Comparison of ENCODE assay signal across 8 mouse cellular contexts in genomic region chr15:82138565-82138964, GRCm38 (mm10). TPM values are rescaled to one million over a fixed set of nuclear protein-coding genes. Genes with fewer than 3 reads are reported as not detected.
DNase-seq lines count a peak whose midpoint lies in the region; ATAC-seq and TF ChIP-seq lines count a peak whose summit lies in the region.

No protein-coding gene starts in this region.

- no peak for TF ChIP-seq POLR2A in MEL (IDR thresholded peaks at IDR 0.05; ENCODE audit: control insufficient read depth in 1 of 2, insufficient read depth in 1 of 2, low read depth in 1 of 2, low read length in 2 of 2, poor library complexity in 1 of 2)

- no peaks in the 10 kb centered on the region for H3K36me3 ChIP-seq in MEL (ENCODE audit: control insufficient read depth in 1 of 2, insufficient read depth in 2 of 2, low read length in 2 of 2)
- H3K36me3 ChIP-seq in liver, embryonic 12.5 days = peaks cover 31% of the 10 kb centered on the region
- H3K36me3 ChIP-seq in neural tube, embryonic 11.5 days (ENCODE audit: control insufficient read depth, insufficient read depth, low read length) = peaks cover 2% of the 10 kb centered on the region; the same call in 1 of the 2 replicates

- no peak overlapping the region for H3K27ac ChIP-seq in MEL (ENCODE audit: control insufficient read depth, low read depth, low read length)
- H3K27ac ChIP-seq in liver, embryonic 12.5 days = no peak overlapping the region
- H3K27ac ChIP-seq in neural tube, embryonic 11.5 days (ENCODE audit: low read depth, low read length) = no peak overlapping the region

- TF ChIP-seq RAD21 in MEL (IDR thresholded peaks at IDR 0.05; ENCODE audit: low read depth, low read length) = peak; percentile 62

- TF ChIP-seq EP300 in MEL (IDR thresholded peaks at IDR 0.05; ENCODE audit: low read depth in 1 of 2, low read length in 2 of 2) = no peak

- H3K79me2 ChIP-seq in MEL (ENCODE audit: control insufficient read depth, insufficient read depth, low read length, poor library complexity) = no peaks in the 10 kb centered on the region

- no peak overlapping the region for H3K4me3 ChIP-seq in MEL (ENCODE audit: control insufficient read depth in 1 of 2, insufficient read depth in 1 of 2, low read depth in 2 of 2, low read length in 2 of 2)
- no peak overlapping the region for H3K4me3 ChIP-seq in liver, embryonic 12.5 days
- H3K4me3 ChIP-seq in neural tube, embryonic 11.5 days (ENCODE audit: low read depth, low read length) = no peak overlapping the region

- no peaks in the 10 kb centered on the region for H3K4me1 ChIP-seq in MEL (ENCODE audit: control insufficient read depth in 1 of 2, insufficient read depth in 2 of 2, low read length in 2 of 2)
- H3K4me1 ChIP-seq in liver, embryonic 12.5 days = peaks cover 18% of the 10 kb centered on the region
- no peaks in the 10 kb centered on the region for H3K4me1 ChIP-seq in neural tube, embryonic 11.5 days (ENCODE audit: control insufficient read depth, insufficient read depth, low read length)

- peak; percentile 74 to 81 (median 80) for TF ChIP-seq CTCF in MEL (IDR thresholded peaks at IDR 0.05 in 2 of 3, conservative IDR thresholded peaks at IDR 0.05 in 1 of 3; ENCODE audit: control insufficient read depth in 1 of 3, insufficient read depth in 1 of 3, low read depth in 2 of 3, low read length in 3 of 3, poor library complexity in 1 of 3, severe bottlenecking in 1 of 3)

- no peak overlapping the region for H3K9ac ChIP-seq in MEL (ENCODE audit: control insufficient read depth, low read depth, low read length, poor library complexity, severe bottlenecking)
- H3K9ac ChIP-seq in liver, embryonic 12.5 days = no peak overlapping the region
- H3K9ac ChIP-seq in neural tube, embryonic 11.5 days (ENCODE audit: low read length) = no peak overlapping the region

- no peaks in the 10 kb centered on the region for H3K27me3 ChIP-seq in MEL (ENCODE audit: control insufficient read depth in 1 of 2, insufficient read depth in 2 of 2, low read length in 2 of 2)
- no peaks in the 10 kb centered on the region for H3K27me3 ChIP-seq in liver, embryonic 12.5 days (replicated peaks)
- H3K27me3 ChIP-seq in neural tube, embryonic 11.5 days (ENCODE audit: control insufficient read depth, insufficient read depth, low read length) = no peaks in the 10 kb centered on the region

- DNase-seq in A20 (ENCODE audit: low read depth, low spot score) (peak; percentile 74), MEL (ENCODE audit: low read depth, low spot score) (peak; percentile 69)
- peak; percentile 72 for DNase-seq in cerebellum, adult 8-10 months
- DNase-seq in frontal cortex, postnatal 25 days (ENCODE audit: low spot score in 2 of 2) = peak; percentile 41 to 45
- DNase-seq in kidney, adult 9 months = peak; percentile 74
- DNase-seq in neural tube, embryonic 11.5 days (ENCODE audit: low spot score) = peak; percentile 52
- peak; percentile 74 for DNase-seq in thymus, postnatal 14 days

- ATAC-seq in liver, embryonic 12.5 days = peak; percentile 57; the same call in 1 of the 2 replicates
- no peak for ATAC-seq in neural tube, embryonic 11.5 days (ENCODE audit: insufficient read depth, low FRiP score, low TSS enrichment)

- 51% methylated on average over 4 of the region's 4 CpGs for WGBS in liver, embryonic 12.5 days (ENCODE audit: insufficient replicate concordance)
- WGBS in neural tube, embryonic 11.5 days = 63% methylated on average over 4 of the region's 4 CpGs

- H3K4me2 ChIP-seq in liver, embryonic 12.5 days = no peak overlapping the region
- H3K4me2 ChIP-seq in neural tube, embryonic 11.5 days (ENCODE audit: low read depth) = no peak overlapping the region

- no peaks in the 10 kb centered on the region for H3K9me3 ChIP-seq in MEL (replicated peaks; ENCODE audit: insufficient read depth, low read length)
- H3K9me3 ChIP-seq in liver, embryonic 12.5 days (replicated peaks) = no peaks in the 10 kb centered on the region
- no peaks in the 10 kb centered on the region for H3K9me3 ChIP-seq in neural tube, embryonic 11.5 days (ENCODE audit: control insufficient read depth, low read length)

TF ChIP-seq in MEL, 35 proteins besides CTCF, POLR2A, EP300 and RAD21:
- TF ChIP-seq BHLHE40 (IDR thresholded peaks at IDR 0.05; ENCODE audit: borderline replicate concordance, low read depth, low read length) (no peak), ZC3H11A (IDR thresholded peaks at IDR 0.05; ENCODE audit: low read depth, low read length) (peak; percentile 59), ELF1 (IDR thresholded peaks at IDR 0.05; ENCODE audit: low read depth, low read length) (no peak), SMC3 (IDR thresholded peaks at IDR 0.05; ENCODE audit: low read depth, low read length) (peak; percentile 85), NRF1 (IDR thresholded peaks at IDR 0.05; ENCODE audit: insufficient read depth, low read depth, low read length, poor library complexity, severe bottlenecking) (no peak)

RNA-seq across cellular contexts. Expression of gene Srebf2, which starts 8.4 kb away (rescaled TPM):
- total RNA-seq in MEL (2012; rRNA removed) = 40.5 and 52.2 TPM in 2 replicates
- polyA plus RNA-seq in MEL (2012; ENCODE audit: insufficient read depth in 1 of 2, insufficient read length in 2 of 2, low read depth in 1 of 2, low replicate concordance in 2 of 2, missing spikeins in 1 of 2) = 100 to 1,000 TPM in 1 of 2 experiments, not detected in 1; 161 TPM
- polyA plus RNA-seq in liver, embryonic 12.5 days (2016; fragmentation: Nextera tagmentation; extraction: Ambion mirVana) = 96.9 and 99.4 TPM in 2 replicates
- polyA plus RNA-seq in neural tube, embryonic 11.5 days (2014; fragmentation: Nextera tagmentation; extraction: Ambion mirVana) = 179 and 195 TPM in 2 replicates

RNA-seq across cellular contexts. Expression of gene Ccdc134, which starts 10.8 kb away (rescaled TPM):
- 11.8 and 19.7 TPM in 2 replicates for total RNA-seq in MEL (2012; rRNA removed)
- 10 to 100 TPM in 1 of 2 experiments, not detected in 1; 17.5 TPM for polyA plus RNA-seq in MEL (2012; ENCODE audit: insufficient read depth in 1 of 2, insufficient read length in 2 of 2, low read depth in 1 of 2, low replicate concordance in 2 of 2, missing spikeins in 1 of 2)
- 12.2 TPM in 2 replicates for polyA plus RNA-seq in liver, embryonic 12.5 days (2016; fragmentation: Nextera tagmentation; extraction: Ambion mirVana)
- 19.7 and 23.5 TPM in 2 replicates for polyA plus RNA-seq in neural tube, embryonic 11.5 days (2014; fragmentation: Nextera tagmentation; extraction: Ambion mirVana)
